Mouse (Mus musculus) erythroblast, embryonic 14.5 days (primary cell): ENCODE data around the gene Nrl.

Source experiments
- GATA1 ChIP-seq: IDR thresholded peaks from 2 replicates; pipeline ENCODE4 v1.6.1; 2012; ENCODE audit warnings: low read length, inconsistent platforms, mixed read lengths
- TAL1 ChIP-seq: IDR thresholded peaks from 3 replicates; pipeline ENCODE4 v1.6.1; 2012; ENCODE audit warnings: low read length, inconsistent platforms, mixed read lengths

GRCm38 (mm10) chr14:55536116-55536745 lies 11.4 kb upstream of the Nrl start:
- no peak for TF ChIP-seq TAL1
- no peak for TF ChIP-seq GATA1
